Mouse (Mus musculus): ENCODE results near the gene Lcn5. TPM values are rescaled to one million over a fixed set of nuclear protein-coding genes. Genes with fewer than 3 reads are reported as not detected.
"Not testable (repeated sequence)": the region's sequence is repeated elsewhere in the genome, so short reads cannot be mapped to it uniquely, and the experiment has no call there.

Gene Lcn5
- total RNA-seq, 1 experiment from 2014 or later: not detected

DNA sequence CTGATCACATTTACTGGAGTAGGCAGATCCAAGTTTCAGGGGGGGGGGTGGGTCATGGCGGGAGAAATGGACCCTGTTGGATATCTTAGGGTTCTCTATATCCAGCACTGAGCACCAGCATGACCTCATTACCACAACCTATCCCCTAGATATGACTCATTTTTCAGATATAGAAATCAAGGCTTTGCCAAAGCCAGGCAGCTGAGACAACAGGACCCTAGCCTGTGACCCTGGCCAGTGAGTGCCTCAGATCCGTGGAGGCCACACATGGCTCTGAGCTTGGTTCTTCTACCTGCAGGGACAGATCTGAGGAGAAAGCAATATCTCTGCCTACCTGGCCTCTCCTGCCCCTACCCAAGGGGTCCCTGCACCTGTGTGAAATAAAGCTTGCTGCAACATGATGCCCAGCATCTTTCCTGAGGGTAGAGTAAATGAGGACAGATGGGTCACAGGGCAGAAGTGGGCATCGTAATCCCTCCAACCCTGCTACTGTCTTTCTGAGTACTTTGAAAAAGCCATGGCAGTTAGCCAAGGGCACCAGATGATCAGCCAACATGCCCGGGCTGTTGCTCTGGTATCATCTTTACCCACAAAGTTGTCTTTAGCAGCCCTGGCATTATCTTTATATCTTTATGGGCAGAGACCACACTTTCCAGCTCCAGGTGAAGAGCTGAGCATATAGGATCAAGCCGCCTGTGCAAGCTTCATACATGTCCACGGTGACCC lies 3.7 kb downstream of the Lcn5 start:
- ATAC-seq (replicated peaks in 1 of 2; ENCODE audit: insufficient read depth in 1 of 2, low FRiP score in 2 of 2, low TSS enrichment in 1 of 2, low read depth in 1 of 2, poor library complexity in 2 of 2, severe bottlenecking in 2 of 2): no peak

DNA sequence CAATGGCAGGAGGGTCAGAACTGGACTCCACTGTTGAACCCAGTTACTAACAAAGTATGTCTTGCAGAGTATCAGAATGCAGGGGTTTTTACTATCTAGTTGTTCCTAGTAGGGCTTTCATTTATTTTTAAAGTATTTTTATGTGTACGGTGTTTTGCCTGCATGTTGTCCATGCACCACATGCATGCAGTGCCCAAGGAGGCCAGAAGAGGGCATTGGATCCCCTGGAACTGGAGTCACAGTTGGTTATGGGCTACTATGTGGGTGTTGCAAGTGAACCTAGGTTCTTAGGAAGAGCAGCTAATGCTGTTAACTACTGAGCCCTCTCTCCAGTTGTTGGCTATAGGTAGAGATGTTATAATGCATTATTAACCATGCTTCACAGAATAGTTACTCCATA lies 5.8 kb downstream of the Lcn5 start:
- ATAC-seq (replicated peaks in 1 of 2; ENCODE audit: insufficient read depth in 1 of 2, low FRiP score in 2 of 2, low TSS enrichment in 1 of 2, low read depth in 1 of 2, poor library complexity in 2 of 2, severe bottlenecking in 2 of 2): 0 out of 4 replicates have a peak, but pooled peaks of 1 of the 2 experiments have one; percentile 59

GRCm38 (mm10) chr2:25664125-25664524 lies 6.4 kb downstream of the Lcn5 start:
- ATAC-seq (replicated peaks in 1 of 2; ENCODE audit: insufficient read depth in 1 of 2, low FRiP score in 2 of 2, low TSS enrichment in 1 of 2, low read depth in 1 of 2, poor library complexity in 2 of 2, severe bottlenecking in 2 of 2): no peak

DNA sequence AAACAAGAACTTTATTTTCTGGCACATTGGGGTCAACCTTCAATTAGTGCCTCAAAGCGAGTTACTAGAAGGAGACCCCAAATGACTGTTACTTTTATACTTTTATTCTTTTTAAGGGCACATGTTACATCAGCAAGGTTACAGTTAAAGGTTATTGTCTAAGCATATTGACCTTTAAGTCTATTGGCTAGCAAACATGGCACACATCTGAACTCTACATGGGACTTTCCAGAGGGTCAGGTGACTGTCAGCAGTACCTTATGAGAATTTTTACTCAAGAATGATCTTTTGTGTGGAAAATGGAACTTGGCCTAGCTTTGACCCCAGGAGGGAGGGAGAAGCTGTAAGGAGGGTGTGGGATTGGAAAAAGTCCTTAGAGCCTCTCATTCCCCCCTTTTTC lies 8.8 kb downstream of the Lcn5 start:
- ATAC-seq (replicated peaks in 1 of 2; ENCODE audit: insufficient read depth in 1 of 2, low FRiP score in 2 of 2, low TSS enrichment in 1 of 2, low read depth in 1 of 2, poor library complexity in 2 of 2, severe bottlenecking in 2 of 2): no peak

GRCm38 (mm10) chr2:25676486-25676885 lies 18.7 kb downstream of the Lcn5 start, which contains the start of gene Lcn6:
TSS of gene Lcn6 (plus strand) at chr2:25676786.
- no peak for ATAC-seq (replicated peaks in 1 of 2; ENCODE audit: insufficient read depth in 1 of 2, low FRiP score in 2 of 2, low TSS enrichment in 1 of 2, low read depth in 1 of 2, poor library complexity in 2 of 2, severe bottlenecking in 2 of 2)

DNA sequence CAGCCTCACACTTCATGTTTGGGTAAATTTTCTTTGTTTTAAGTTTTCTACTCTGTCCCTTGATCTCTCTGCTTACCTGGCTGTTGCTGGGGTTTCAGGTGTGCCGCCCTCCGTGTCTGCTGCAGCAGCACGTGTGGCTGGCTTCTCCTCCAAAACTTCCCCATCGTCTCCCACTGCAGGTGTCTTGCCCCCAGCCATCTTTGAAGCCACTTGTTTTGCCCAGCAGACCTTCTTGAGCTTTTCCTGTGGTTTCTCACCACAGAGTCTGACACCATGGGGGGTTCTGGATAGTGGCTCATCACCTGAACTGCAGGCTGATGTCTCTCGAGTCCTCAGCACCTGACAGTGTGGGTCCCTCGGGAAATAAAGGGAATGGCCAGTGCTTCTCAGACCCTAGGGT lies 21.8 kb downstream of the Lcn5 start:
- ATAC-seq (replicated peaks in 1 of 2; ENCODE audit: insufficient read depth in 1 of 2, low FRiP score in 2 of 2, low TSS enrichment in 1 of 2, low read depth in 1 of 2, poor library complexity in 2 of 2, severe bottlenecking in 2 of 2): no peak

GRCm38 (mm10) chr2:25682426-25682825 lies 24.7 kb downstream of the Lcn5 start, which contains the start of gene Lcn10:
TSS of gene Lcn10 (plus strand) at chr2:25682726.
- no peak for ATAC-seq (replicated peaks in 1 of 2; ENCODE audit: insufficient read depth in 1 of 2, low FRiP score in 2 of 2, low TSS enrichment in 1 of 2, low read depth in 1 of 2, poor library complexity in 2 of 2, severe bottlenecking in 2 of 2)

DNA sequence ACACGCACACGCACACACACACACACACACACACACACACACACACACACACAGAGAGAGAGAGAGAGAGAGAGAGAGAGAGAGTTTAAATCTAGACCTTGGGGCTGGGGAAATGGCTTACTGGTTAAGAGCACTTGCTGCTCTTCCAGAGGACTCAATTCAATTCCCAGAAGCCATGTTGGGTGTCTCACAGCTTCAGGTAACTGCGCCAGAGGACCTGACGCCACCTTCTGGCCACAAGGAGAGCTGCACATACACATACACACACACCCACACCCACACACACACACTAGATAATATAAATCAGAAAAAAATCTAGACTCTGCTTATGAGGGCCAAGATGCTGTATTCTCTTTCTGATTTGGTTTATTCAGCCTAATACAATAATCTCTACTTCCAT lies 29.2 kb downstream of the Lcn5 start:
- no peak for ATAC-seq (replicated peaks in 1 of 2; ENCODE audit: insufficient read depth in 1 of 2, low FRiP score in 2 of 2, low TSS enrichment in 1 of 2, low read depth in 1 of 2, poor library complexity in 2 of 2, severe bottlenecking in 2 of 2)

DNA sequence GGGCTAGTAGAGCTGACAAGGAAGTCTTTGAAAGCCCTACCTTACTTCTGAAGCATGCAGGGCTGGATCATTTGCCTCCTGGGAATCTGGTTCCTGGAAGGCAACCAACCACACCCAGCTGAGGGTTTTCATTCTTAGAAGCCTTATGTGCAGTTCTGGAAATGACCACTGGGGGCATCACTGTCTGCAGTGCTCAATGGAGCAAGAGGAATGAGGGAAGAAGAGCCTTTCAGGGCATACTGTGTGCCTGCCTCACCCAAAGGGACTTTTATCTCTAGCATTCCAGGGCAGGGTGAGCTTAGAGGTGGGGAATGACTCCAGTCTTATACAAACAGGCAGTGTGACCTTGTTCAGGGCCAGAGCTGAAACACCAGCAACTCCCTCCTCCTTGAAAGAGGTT lies 36.9 kb downstream of the Lcn5 start:
- ATAC-seq (replicated peaks in 1 of 2; ENCODE audit: insufficient read depth in 1 of 2, low FRiP score in 2 of 2, low TSS enrichment in 1 of 2, low read depth in 1 of 2, poor library complexity in 2 of 2, severe bottlenecking in 2 of 2): peak in 1 of 2 experiments; percentile 56; a peak in 2 of 4 replicates

GRCm38 (mm10) chr2:25696951-25697350 lies 39.2 kb downstream of the Lcn5 start:
- no peak for ATAC-seq (replicated peaks in 1 of 2; ENCODE audit: insufficient read depth in 1 of 2, low FRiP score in 2 of 2, low TSS enrichment in 1 of 2, low read depth in 1 of 2, poor library complexity in 2 of 2, severe bottlenecking in 2 of 2)

DNA sequence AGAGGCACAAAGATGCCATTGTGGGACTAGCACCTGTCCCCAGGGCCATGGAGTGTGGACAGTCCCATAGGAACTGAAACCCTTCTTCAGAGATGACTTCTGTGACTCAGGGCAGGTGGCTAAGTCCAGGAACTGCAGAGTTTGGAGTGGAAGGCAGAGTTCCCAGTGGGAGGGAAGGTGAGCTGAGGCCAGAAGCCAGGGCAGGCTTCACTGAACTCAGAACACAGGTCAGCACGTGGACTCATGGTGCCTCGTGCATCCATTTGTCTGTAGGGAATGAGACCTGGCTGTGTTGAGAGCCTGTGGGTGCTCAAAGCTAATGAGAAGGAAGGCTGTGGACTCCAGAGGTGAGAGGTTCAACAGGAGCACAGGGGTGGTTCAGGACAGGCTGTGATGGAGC lies 40.9 kb downstream of the Lcn5 start:
- ATAC-seq (replicated peaks in 1 of 2; ENCODE audit: insufficient read depth in 1 of 2, low FRiP score in 2 of 2, low TSS enrichment in 1 of 2, low read depth in 1 of 2, poor library complexity in 2 of 2, severe bottlenecking in 2 of 2): no peak

- ATAC-seq (replicated peaks in 1 of 2; ENCODE audit: insufficient read depth in 1 of 2, low FRiP score in 2 of 2, low TSS enrichment in 1 of 2, low read depth in 1 of 2, poor library complexity in 2 of 2, severe bottlenecking in 2 of 2): not testable (repeated sequence)
Measured at GRCm38 (mm10) chr2:25699743-25700142, 42.0 kb downstream of the Lcn5 start, which contains the start of gene Obp2a. TSS of gene Obp2a (plus strand) at chr2:25700043.

- no peak for ATAC-seq (replicated peaks in 1 of 2; ENCODE audit: insufficient read depth in 1 of 2, low FRiP score in 2 of 2, low TSS enrichment in 1 of 2, low read depth in 1 of 2, poor library complexity in 2 of 2, severe bottlenecking in 2 of 2)
Measured at GRCm38 (mm10) chr2:25701001-25701400, 43.2 kb downstream of the Lcn5 start.

GRCm38 (mm10) chr2:25703706-25704105 lies 46.0 kb downstream of the Lcn5 start:
- no peak for ATAC-seq (replicated peaks in 1 of 2; ENCODE audit: insufficient read depth in 1 of 2, low FRiP score in 2 of 2, low TSS enrichment in 1 of 2, low read depth in 1 of 2, poor library complexity in 2 of 2, severe bottlenecking in 2 of 2)

DNA sequence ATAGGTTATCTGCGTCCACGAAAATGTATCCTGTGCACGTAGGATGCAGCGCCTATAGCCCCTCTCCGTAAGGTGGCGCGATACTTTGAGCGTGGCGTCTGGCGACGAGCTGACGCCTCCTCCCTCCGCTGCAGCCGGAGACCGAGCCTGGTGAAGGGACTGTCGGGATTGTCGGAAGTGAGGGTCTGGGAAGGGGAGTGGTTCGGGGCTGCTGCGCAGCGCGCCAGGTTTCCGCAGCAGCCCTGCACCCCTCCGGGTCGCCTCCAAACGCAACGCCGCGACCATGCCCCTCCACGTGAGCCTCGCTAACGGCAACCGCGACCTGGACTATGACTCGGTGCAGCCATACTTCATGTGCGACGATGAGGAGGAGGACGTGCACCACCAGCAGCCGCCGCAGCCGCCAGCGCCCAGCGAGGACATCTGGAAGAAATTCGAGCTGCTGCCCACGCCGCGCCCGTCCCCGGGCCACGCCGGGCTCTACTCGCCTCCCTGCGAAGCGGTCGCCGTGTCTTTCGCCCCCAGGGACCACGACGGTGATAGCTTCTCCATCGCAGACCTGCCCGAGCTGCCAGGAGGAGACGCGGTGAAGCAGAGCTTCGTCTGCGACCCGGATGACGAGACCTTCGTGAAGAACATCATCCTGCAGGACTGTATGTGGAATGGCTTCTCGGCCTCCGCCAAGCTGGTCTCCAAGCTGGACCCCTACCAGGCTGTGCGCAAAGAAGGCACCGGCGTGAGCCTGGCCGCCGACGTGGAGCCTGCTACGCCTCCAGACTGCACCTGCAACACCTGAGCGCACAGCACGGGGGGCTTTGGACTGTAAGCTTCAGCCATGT lies 49.1 kb downstream of the Lcn5 start, which contains the start of gene Bmyc:
Bmyc (plus strand) TSS at position 97 of the 839 bp plus-strand sequence.
- peak; percentile 72 to 85 for ATAC-seq (replicated peaks in 1 of 2; ENCODE audit: insufficient read depth in 1 of 2, low FRiP score in 2 of 2, low TSS enrichment in 1 of 2, low read depth in 1 of 2, poor library complexity in 2 of 2, severe bottlenecking in 2 of 2)

DNA sequence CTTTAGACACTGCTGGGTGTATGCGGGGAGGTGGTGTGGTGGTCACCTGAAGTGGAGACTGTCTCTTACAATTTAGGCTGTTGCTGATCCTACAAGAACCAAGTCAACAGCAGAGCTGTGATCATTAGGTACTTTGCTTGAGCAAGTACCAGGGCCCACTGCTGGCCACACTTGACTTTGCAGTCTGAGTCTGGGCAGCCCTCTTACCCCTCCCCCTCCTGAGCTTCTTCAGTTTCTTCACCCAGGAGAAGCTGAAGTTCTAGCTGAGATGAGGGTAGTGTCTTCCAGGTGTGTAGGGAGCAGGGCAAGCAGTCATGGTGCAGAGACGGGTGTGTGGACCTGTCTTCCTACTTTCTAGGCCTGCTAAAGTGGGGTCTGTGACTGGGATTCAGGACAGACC lies 50.4 kb downstream of the Lcn5 start:
- no peak for ATAC-seq (replicated peaks in 1 of 2; ENCODE audit: insufficient read depth in 1 of 2, low FRiP score in 2 of 2, low TSS enrichment in 1 of 2, low read depth in 1 of 2, poor library complexity in 2 of 2, severe bottlenecking in 2 of 2)

GRCm38 (mm10) chr2:25709056-25709455 lies 51.3 kb downstream of the Lcn5 start:
- not testable (repeated sequence) for ATAC-seq (replicated peaks in 1 of 2; ENCODE audit: insufficient read depth in 1 of 2, low FRiP score in 2 of 2, low TSS enrichment in 1 of 2, low read depth in 1 of 2, poor library complexity in 2 of 2, severe bottlenecking in 2 of 2)

DNA sequence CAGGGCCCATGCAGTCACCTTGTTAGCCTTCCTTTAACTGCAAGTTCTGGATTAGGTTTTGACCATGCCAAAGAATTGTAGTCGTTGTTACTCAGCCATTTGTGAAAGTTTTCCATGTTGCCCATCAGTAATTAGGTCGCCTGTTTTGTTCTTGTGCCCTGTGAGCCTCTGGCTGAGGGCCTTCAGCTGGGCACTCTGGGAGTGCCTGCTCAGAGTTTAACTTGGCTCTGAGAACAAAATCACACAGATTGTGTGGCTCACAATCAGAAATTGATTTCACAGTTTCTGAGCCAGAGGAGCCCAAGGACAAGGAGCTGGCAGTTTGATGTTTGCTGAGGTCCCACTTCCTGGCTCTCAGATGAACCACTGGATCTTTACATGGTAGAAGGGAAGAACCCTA lies 52.0 kb downstream of the Lcn5 start:
- not testable (repeated sequence) for ATAC-seq (replicated peaks in 1 of 2; ENCODE audit: insufficient read depth in 1 of 2, low FRiP score in 2 of 2, low TSS enrichment in 1 of 2, low read depth in 1 of 2, poor library complexity in 2 of 2, severe bottlenecking in 2 of 2)

All from hematopoietic stem cell, adult 5-6 weeks (primary cell).